Mouse (Mus musculus) liver, postnatal 0 days (tissue): ENCODE results near the gene Zc3h6.

Experiments used
- CTCF ChIP-seq: sonication (generic); IDR thresholded peaks from 2 replicates; pipeline ENCODE4 v1.5.1; 2016; ENCODE audit warnings: antibody characterized with exemption, low read depth
- EP300 ChIP-seq: IDR thresholded peaks from 2 replicates; pipeline ENCODE4 v1.6.1; 2016; ENCODE audit warnings: antibody characterized with exemption, low read depth, mild to moderate bottlenecking

DNA sequence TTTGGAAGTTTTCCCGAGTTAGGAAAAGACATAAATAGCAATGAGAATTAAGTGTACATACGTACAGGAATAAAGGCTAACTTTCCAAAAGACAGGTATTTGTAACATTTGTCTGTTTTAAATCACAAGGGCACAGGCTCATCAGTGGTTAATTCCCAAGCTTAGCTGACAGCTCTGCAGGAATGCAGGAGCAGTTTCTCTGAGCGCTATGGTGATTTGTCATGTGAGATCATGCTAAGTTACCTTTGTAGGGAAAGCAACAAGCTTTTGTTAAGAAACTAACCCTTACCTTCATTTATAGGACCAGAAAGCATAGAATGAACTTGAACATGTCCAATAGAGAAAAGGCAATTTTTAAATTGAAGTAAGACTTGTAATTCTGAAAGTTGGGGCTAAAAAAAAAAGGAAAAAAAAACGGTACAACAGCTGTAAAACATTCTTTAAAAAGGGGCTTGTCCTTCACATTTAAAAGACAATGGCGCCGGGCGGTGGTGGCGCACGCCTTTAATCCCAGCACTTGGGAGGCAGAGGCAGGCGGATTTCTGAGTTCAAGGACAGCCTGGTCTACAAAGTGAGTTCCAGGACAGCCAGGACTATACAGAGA, 94.4 kb downstream of the Zc3h6 start:
- no peak for TF ChIP-seq EP300
- TF ChIP-seq CTCF: no peak
